Mouse (Mus musculus) NIH3T3 (cell line): ENCODE measurements around the gene Wtip.
"Not testable (repeated sequence)": the region's sequence is repeated elsewhere in the genome, so short reads cannot be mapped to it uniquely, and the experiment has no call there.

Experiments
- DNase-seq: peaks from one replicate; pipeline ENCODE4 v3.0.0-alpha.2; 2012; ENCODE audit warnings: low read depth

The Wtip gene

DNA sequence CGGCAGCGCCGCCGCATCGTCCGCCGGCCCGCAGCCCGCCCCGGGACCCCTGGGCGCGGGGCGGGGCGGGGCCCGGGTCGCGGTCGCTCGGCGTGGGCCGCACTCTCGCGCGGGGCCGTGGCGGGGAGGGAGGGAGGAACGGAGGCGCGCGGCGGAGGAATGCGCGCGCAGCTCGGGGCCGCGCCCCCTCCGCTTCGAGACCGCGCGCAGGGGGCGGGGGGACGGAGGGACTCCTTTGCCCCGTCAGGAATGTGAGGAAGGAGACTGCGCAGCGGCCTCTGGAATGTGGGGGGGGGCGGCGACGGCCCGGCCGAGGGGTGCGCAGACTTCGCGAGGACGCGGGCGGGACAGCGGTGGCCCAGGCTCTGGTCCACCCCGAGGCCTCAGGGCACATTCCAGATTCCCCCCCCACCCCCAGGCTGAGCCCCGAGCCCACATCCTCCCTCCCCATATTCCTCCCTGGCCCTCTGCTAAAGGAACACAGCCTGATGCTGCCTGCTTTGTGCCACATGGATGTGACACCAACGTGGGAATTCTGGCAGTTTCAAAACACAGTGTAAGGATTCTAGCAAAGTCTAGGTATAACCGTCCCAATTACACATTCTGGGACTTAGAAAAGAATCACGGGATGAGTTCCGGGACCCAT is at the start of gene Wtip:
Wtip (minus strand) TSS at position 152 of the 646 bp plus-strand sequence.
- DNase-seq: peak; percentile 95

DNA sequence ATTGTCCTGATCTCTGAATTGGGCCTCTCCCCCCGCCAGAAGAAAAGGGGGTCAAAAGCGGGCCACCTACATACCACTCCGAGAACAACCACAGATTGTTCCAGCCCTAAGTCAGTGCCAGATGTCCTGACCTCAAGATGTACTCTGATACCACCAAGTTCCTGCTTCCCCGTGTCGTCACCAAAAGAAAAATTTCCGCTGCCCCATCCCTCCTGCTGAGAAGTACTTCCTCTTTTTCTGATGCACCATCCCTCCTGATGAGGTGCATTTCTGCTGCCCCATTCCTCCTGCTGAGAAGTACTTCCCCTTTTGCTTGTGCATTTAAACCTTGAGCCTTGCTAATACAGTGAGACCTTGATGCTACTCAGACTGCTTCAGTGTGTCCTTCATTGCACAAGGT is 43.2 kb upstream of the Wtip start:
- DNase-seq: not testable (repeated sequence)

DNA sequence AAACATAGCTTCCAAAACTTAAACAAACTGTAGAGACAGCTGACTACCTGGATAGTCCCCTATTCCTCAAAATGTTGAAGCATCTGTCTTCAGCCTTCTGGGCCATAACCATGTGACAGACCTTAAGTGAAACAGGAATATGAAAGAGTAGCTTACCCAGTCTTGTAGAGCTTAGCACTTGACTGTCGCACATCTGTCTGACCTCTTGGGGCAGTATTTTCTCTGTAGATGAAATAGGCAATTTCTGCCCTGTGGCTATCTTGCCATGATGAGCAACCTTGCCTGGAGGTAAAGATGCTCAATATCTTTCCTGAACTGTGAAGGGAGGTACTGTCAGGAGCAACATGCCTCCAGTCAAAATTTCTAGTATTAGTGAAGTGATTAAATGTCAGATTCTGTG is 39.2 kb upstream of the Wtip start:
- no peak for DNase-seq

DNA sequence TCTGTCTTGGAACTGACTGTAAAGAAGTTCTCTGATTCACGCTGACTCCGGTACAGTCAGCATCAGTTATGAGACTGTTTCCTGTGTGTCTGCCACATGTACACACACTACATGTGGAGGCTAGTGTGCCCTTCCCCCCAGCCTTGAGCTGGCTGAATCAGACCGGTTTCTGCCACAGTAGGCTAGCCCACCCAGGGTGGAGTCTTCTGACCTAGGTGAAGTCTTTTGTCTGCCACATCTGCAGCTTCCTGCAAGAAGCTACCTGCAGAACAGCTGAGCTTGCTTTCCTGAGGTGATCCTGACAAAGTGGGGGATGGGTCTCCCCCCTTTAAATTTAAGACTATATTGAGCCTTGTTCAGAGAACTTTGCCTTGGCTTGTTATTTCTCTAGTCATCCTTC is 36.4 kb upstream of the Wtip start, which contains the start of gene Uba2:
Uba2 (minus strand) TSS at position 146 of the 400 bp plus-strand sequence.
- DNase-seq: no peak

DNA sequence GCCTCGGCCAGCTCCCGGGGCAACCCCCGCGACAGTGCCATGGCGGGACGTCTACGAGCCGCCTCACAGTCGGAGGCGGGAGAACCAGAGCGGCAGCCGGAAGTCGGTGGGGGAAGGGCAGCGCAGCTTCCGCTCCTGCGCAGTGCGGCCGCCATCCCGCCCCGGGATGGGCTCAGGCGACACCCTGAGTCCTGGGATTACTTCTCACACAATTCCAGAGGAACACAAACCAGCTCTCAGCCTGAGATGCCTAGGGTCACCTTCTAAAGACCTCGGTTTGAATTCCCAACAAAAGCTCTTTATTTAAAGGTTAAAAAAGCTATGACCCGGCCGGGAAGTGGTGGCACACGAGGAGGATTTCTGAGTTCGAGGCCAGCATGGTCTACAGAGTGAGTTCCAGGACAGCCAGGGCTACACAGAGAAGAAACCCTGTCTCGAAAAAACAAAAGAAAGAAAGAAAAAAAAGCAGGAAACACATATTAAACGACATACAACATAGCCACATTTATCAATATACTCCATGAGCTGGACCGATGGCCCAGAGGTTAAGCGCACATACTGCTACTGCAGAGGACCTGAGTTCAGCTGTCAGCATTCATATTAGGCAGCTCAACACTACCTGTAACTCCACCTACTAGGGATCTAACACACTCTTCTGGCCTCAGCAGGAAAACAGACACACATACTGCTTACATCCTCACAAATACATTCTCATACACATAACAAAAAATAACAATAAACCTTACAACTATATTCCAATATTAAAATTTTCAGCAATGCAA is 35.6 kb upstream of the Wtip start:
- peak; percentile 95 for DNase-seq

DNA sequence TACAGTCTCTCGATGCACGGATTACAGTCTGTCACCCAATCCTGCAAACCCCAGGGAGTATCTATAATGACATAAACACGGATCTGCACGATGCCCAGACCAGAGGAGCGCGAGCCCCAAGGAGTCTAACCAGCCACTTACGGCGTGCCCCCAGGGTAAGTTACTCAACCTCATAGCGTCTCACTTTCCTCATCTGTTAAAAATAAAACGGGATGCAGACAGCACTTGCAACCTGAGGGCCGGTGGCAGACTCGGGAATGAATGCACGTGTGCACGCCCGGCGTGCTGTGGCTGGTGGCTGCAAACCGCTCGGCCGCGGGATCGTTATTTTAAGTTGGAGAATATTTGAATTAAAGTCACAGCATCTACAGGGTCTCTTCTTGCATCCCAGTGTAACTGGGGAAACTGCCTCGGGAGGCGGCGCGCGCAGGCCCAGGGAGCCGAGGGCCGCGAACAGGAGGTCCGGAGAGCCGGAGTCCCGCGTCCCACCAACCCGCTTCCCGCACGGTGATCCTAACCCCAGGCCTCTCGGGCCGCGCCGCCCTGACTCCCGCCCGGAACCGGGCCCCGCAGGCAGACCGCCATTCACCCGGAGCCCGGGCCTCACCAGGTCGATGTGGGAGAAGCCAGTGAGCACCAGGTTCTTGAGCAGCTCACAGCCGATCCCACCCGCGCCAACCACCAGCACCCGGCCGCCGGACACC is 34.9 kb upstream of the Wtip start:
- peak; percentile 74 for DNase-seq

DNA sequence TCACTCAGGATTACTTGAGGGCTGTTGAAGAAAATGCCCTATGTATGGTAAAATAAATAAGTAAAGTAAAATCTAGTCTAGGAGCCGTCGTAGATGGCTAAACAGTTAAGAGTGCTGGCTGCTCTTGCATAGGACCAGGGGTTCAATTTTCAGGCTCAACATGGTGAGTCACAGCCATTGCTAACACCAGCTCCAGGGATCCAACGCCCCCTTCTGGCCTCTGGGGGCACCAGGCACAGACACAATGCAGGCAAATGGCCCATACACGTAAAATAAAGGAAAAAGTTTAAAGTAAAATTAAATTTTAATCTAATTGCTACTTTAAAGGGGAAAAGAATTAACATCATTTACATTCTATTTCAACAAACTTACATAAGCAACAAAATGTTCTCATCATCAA is 33.8 kb upstream of the Wtip start:
- DNase-seq: peak; percentile 82

DNA sequence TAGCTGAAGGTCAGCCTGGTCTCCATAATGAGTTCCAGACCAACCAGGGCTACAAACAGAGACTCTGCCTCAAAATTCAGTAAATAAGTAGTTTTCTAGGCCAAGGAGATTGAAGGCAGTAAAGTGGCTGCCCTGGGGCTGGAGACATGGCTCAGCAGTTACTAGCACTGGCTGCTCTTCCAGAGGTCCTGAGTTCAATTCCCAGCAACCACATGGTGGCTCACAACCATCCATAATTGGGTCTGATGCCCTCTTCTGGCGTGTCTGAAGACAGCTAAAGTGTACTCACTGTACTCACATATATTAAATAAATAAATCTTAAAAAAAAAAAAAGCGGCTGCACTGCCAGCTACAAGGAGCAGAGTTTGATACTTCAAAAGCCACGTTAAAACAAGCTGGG is 32.9 kb upstream of the Wtip start:
- DNase-seq: no peak

DNA sequence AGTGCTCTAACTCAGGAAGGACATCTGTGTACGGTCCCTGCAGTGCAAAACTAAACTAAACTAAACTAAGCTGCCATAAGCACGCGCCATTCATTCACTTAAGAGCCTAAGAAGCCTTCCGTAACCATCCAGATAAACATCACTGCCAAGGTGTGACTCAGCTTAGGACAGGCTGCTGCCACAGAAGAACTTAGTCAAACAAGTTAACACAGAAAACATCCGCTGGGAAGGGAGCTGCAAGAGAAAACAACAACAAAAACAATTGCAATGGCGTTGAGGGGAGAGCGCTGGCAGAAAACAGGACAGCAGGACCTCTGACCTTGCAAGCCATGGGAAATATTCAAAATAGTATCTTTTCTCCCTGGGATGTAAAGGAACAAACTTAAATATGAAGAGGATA is 31.6 kb upstream of the Wtip start:
- peak; percentile 14 for DNase-seq

DNA sequence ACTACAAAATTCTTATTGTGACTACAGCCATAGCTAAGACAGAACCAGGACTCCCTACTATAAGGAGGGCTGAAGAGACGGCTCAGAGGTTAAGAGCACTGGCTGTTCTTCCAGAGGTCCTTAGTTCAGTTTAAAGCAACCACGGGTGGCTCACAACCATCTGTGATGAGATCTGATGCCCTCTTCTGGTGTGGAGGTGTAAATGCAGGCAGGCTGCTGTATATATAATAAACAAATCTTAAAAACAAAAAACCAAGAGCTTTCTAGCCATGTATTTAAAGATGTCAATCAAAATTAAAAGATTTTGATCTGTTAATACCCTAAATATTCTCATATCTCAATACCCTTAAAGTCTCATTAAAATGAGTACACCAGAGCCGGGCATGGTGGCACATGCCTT is 26.1 kb upstream of the Wtip start:
- DNase-seq: no peak

DNA sequence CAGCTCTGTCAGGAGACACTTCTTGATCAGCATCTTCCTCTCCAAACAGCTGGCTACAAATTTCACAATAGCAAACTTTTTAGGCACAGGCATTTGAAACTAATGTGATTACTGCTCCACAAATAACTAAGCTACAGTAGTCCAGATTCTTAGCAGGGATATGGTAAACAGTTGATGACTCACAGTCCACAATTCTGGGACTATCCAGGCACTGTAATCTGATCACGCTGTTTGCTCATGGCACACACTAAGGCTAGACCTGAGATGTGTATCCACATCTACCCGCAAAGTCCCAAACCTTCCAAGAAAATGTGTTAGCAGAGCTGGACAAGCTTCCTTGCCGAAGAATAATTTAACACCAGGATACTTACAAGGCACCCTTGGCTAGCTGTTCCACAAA is 24.9 kb upstream of the Wtip start:
- peak; percentile 73 for DNase-seq

DNA sequence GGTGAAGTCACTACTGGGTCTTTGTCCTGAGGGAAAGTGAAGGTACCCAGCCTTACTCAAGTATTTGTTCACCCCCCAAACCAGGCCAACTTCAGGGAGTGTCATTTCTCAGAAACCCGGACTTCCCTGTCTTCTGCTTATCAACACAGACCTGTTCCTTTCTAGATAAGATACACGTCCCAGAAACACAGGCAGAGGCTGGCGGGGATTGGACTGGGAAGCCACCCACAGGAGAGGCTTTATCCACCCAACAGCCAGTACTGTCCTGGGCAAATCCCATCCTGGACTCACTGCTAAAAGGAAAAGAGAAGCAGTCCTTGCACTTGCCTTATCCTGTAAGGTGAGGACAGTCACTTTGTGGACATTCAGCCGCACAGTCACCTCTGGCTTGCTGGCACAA is 14.1 kb upstream of the Wtip start:
- no peak for DNase-seq

DNA sequence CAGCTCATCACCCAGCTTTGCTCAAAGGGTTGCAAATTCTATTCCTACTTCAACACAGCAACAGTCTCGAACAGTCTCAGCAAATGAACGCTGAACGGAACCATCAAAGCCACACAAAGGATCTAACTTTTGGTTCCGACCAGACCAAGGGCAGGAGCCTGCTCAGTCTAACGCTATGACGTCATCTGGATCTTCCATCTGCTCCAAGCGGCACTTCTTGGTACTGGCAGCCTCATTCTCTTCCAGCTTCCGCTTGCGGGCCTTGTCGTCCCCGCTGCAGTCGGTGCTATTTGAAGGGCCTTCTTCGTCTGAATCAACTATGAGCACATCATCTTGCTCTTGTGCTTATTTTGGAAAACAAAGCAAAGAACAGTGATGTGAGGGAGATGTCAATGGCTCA is 8.1 kb upstream of the Wtip start:
- DNase-seq: no peak

DNA sequence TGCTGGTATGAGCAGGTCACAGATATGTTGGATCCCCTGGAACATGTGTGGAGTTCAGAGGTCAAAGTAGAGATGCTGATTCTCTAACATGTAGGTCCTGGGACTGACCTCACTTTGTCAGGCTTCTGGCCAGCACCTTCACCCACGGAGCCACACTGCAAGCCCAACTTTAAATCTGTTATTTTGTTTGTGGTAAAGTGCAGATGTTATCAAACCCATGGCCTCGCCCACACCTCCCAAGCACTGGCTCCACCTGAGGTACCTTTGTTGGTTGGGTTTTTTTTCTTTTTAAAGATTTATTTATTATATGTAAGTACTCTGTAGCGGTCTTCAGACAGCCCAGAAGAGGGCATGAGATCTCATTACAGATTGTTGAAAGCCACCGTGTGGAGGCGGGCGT is 6.4 kb upstream of the Wtip start:
- DNase-seq: no peak

DNA sequence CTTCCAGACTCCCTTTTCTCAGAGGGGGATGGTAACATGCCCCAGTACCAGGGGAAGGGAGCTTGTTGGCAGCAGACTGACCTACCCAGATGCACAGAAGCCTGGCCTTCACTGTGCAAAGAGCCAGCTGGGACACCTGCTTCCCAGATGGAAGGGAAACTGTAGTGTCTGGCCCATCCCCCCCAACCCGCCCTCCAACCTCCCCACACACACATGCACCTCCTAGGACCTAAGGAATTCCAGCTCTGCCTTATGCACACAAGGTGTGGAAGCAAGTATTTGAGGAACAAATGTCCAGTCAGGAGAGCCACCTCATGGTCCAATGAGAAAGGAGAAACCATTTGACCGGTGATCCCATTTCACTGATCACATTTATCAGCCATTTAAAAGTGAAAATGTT is 1.3 kb upstream of the Wtip start:
- no peak for DNase-seq

DNA sequence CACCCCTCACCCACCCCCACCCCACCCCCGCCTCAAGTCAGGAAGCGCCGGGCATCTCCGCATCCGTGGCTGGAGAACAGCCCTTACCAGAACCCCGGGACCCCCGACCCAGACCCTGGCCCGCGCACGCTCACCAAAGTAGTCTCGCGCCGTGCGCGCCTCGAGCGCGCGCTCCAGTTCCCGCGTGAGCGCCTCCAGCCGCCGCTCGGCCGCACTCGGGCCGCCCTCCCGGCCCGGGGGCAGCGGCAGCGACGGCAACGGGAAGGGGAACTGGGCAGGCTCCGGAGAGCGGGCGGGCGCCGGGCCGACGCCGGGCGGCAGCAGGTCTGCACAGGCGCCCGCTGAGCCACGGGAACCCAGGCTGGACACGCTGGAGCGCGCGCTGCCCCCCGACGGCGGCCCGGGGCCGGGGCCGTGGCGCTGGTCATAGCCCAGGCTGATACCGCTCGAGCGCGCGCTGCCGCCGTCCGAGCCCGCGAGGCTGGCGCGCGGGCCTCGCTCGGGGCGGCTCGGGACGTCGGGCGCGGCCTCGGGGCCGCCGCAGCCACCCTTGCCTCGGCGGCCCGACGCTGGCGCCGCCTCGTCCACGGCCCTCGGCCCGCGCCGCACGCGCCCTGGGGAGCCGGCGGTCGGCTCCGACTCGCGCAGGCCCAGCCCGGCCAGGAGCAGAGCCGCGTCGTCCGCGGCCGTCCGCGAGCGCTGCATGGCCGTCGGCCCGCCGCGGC is 551 bp downstream of the Wtip start:
- peak; percentile 67 for DNase-seq

DNA sequence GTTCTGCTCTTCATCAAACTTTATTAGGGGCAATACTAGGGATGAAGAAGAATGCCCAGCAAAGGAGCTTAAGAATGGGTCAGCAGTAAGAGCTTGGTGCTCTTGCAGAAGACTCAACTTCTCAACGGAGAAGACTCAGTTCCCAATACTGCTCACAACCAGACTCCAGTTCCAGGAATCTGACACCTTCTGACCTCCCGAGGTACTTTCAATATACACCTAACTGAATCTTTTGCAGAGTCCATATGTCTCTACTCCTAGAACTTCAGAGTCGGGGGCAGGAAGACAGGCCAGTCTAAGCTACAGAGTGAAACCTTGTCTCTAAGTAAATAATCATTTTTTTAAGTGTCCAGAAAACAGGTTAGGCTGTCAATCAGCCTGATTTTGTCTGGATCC is 1.1 kb downstream of the Wtip start:
- peak; percentile 24 for DNase-seq

DNA sequence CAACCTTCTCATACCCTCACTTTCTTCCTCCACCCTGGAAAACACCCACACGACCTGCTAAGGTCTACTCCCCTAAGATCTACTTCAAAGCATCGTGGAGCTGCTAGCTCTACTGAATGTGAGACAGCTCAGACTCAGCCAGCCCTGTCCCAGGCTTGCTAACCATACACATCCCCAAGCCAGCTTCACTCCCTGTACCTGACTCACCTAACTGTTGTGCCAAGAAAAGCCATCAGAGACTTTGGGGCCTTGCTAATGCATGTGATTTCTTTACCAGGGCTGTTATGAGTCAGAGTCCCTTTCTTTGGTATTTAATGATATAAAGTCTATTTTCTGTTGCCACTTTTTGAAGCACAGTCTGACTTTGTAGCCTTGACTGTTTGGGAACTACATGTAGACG is 1.9 kb downstream of the Wtip start:
- peak; percentile 77 for DNase-seq

DNA sequence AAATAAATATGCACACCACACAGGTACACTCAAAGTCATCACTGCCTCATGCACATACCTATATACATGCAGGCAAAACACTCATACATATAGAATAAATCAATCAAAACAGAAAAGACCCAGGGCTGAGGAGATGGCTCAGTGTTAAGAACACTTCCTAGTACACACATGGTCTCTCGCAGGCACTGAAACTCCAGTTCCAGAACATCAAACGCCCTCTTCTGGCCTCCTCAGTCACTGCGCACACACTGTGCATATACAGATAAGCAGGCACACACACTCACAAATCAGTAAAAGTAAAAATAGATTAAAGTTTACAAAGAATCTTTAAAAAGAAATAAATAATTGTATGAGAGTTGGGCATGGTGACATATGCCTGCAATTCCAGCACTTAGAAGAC is 6.8 kb downstream of the Wtip start:
- DNase-seq: no peak

DNA sequence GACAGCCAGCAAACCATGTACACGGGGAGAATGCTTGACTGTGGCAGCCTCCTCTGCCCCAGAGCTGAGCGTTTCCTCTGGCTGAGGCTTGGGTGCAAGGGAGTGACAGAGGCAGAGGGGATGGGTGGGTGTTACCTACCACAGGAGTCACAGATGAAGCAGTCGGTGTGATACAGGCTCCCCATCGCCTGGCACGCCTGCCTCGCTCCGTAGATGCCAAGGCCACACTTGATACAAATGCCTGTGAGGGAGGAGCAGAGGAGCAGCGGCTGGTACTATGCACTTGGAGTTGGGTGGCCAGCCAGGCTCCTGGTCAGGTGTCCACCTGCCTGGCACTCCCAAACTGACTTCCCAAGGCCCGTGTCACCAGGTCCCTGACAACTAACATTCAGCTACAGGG is 7.7 kb downstream of the Wtip start:
- no peak for DNase-seq

DNA sequence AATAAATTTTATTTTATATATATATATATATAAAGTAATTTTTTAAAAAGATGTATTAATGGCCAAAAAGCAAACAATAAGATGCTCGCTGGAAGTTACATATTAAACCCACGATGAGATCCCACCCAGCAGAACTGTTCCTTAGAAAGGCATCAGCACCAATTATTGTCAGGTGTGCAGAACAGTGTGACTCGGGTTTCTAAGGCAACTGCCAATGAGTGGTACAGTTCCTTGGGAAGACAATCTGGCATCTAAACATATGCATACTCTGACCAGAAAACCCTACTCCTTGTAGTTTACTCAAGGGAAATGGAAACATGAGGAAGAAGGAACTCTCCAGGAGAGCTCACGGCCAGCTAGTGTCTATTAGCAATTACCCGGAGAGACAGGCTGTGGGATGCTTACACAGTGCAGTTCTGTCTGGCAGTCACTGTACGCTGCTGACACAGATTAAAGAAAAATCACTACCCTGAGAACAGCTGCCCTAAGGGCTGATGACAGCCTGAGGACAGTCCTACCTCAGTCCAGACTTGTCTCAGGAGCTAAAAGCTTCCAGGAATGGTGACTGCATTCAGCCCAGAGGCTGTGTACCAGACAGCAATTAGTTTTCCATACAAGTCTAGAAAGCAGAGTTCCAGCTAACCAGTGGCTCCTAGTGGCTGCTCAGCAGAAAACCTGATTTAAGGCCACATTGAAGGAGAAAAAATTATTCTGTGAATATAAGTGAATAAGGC is 9.9 kb downstream of the Wtip start:
- DNase-seq: peak; percentile 54

DNA sequence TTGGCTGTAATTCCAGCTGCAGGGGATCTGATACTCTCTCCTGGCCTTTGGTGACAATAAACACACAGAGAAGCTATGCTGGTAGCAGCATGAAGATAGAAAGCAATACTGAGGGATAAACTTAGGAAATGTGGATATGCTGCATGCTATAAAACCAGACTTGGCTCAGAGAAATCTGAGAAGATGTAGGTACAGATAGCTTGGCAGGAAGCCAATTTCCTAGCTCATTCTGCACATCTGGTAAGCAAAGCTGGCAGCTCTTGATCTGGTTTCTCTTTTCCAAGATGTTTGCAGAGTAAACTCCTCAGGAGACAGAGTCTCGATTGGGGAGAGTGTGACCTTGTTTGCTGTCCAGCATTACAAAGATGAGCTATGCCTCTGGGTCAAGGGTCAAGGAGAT is 12.4 kb downstream of the Wtip start:
- peak; percentile 73 for DNase-seq
